ENCODE assay signal across 10 mouse cellular contexts in genomic region chr8:64871469-64872165, GRCm38 (mm10). TPM values are rescaled to one million over a fixed set of nuclear protein-coding genes. Genes with fewer than 3 reads are reported as not detected.
DNase-seq lines count a peak whose midpoint lies in the region; ATAC-seq lines count a peak whose summit lies in the region.
"Had no signal": no experiment of that assay in that cellular context is flagged by ENCODE, and none has a peak within 500 bp of the region (broad histone marks: within the 10 kb centered on the region; RNA-seq: fewer than 3 reads in every experiment).

No protein-coding gene starts in this region.

- ATAC-seq in CD4-positive, CD25-positive, alpha-beta regulatory T cell, adult 4 months, result peak; percentile 69
- ATAC-seq in midbrain, embryonic 16.5 days, result no peak; the same call in 1 of the 2 replicates

- peak; percentile 66 for DNase-seq in CD4-positive helper T cell, adult 2 months (ENCODE audit: low read depth, low spot score)
- peak; percentile 65 for DNase-seq in heart, adult 8-10 months (ENCODE audit: low spot score)
- peak; percentile 69 to 74 for DNase-seq in left cerebral cortex, postnatal 14 days (ENCODE audit: low spot score in 2 of 2)
- DNase-seq in urinary bladder, postnatal 4 days (ENCODE audit: low spot score in 2 of 2), result no peak
- DNase-seq in ovary, postnatal 10 days (ENCODE audit: low spot score), result no peak
- no peak for DNase-seq in gastrocnemius, adult 8-10 months (ENCODE audit: low spot score in 2 of 2)

- H3K27me3 ChIP-seq in midbrain, embryonic 16.5 days (ENCODE audit: control insufficient read depth, insufficient read depth, low read depth, low read length), result no peaks in the 10 kb centered on the region
- H3K27me3 ChIP-seq: hindbrain, embryonic 15.5 days; midbrain, embryonic 12.5 days had no signal

- no peaks in the 10 kb centered on the region for H3K9me3 ChIP-seq in midbrain, embryonic 16.5 days (replicated peaks; ENCODE audit: control insufficient read depth, low read length, poor library complexity, severe bottlenecking)
- H3K9me3 ChIP-seq: hindbrain, embryonic 15.5 days had no signal

- WGBS in midbrain, embryonic 16.5 days, result 86% methylated on average over 12 of the region's 12 CpGs

- no peak overlapping the region for H3K9ac ChIP-seq in midbrain, embryonic 16.5 days (ENCODE audit: low read depth, low read length)
- H3K9ac ChIP-seq: hindbrain, embryonic 15.5 days; midbrain, embryonic 12.5 days had no signal

- H3K4me2 ChIP-seq in midbrain, embryonic 16.5 days (ENCODE audit: low read length), result no peak overlapping the region
- H3K4me2 ChIP-seq: hindbrain, embryonic 15.5 days; midbrain, embryonic 12.5 days had no signal

- no peak overlapping the region for H3K4me3 ChIP-seq in midbrain, embryonic 16.5 days (ENCODE audit: low read depth, low read length)
- H3K4me3 ChIP-seq: hindbrain, embryonic 15.5 days; midbrain, embryonic 12.5 days had no signal

- H3K27ac ChIP-seq in midbrain, embryonic 16.5 days (ENCODE audit: low read length), result no peak overlapping the region
- H3K27ac ChIP-seq: hindbrain, embryonic 15.5 days; midbrain, embryonic 12.5 days had no signal

- intact Hi-C loops in left cerebral cortex, postnatal 14 days (cut with DNase I), result loop anchor here (5.0 kb wide), 1 partner anchor 51 kb away; no protein-coding TSS in a partner anchor

- no peaks in the 10 kb centered on the region for H3K36me3 ChIP-seq in midbrain, embryonic 16.5 days (ENCODE audit: control insufficient read depth, insufficient read depth, low read length)
- H3K36me3 ChIP-seq: hindbrain, embryonic 15.5 days; midbrain, embryonic 12.5 days had no signal

- no peaks in the 10 kb centered on the region for H3K4me1 ChIP-seq in midbrain, embryonic 16.5 days (ENCODE audit: control insufficient read depth, insufficient read depth, low read length)
- H3K4me1 ChIP-seq: hindbrain, embryonic 15.5 days; midbrain, embryonic 12.5 days had no signal

RNA-seq across cellular contexts. Expression of gene Klhl2, which starts 21.8 kb away (rescaled TPM):
- 1 to 10 TPM; 3.9 to 9.9 TPM for polyA plus RNA-seq in CD4-positive, CD25-positive, alpha-beta regulatory T cell, adult 4 months (2017; shearing (Covaris generic))
- 10 to 100 TPM; 17.2 to 18.3 (median 17.6) TPM for total RNA-seq in heart, adult 8-10 months (2022)
- total RNA-seq in left cerebral cortex, postnatal 14 days (2021), result 100 to 1,000 TPM; 139 to 140 TPM
- polyA plus RNA-seq in midbrain, embryonic 16.5 days (2015; fragmentation: Nextera tagmentation; extraction: Ambion mirVana), result 25.3 and 30.9 TPM in 2 replicates
- total RNA-seq in gastrocnemius, adult 8-10 months (2022), result 1 to 10 TPM; 3.0 to 6.9 (median 5.6) TPM

Comparison
In these comparisons a context has a peak if more than half of its experiments do, and no peak if none do; other contexts are left out.
1. DNase-seq: peak in CD4-positive helper T cell, adult 2 months (single experiment), heart, adult 8-10 months (single experiment) and left cerebral cortex, postnatal 14 days (2 of 2); none in urinary bladder, postnatal 4 days (0 of 2), ovary, postnatal 10 days (single experiment) and gastrocnemius, adult 8-10 months (0 of 2).
2. RNA of gene Klhl2, which starts 21.8 kb away (total RNA-seq): 139 to 140 TPM in left cerebral cortex, postnatal 14 days; 17.2 to 18.3 TPM in heart, adult 8-10 months and 3.0 to 6.9 TPM in gastrocnemius, adult 8-10 months; every median in the first group is over 4 times any median in the second.